Mouse (Mus musculus) liver, embryonic 13.5 days (tissue): ENCODE results near the gene Gm21973. TPM values are rescaled to one million over a fixed set of nuclear protein-coding genes. Genes with fewer than 3 reads are reported as not detected.

Experiments
- ATAC-seq: fragments of 200-750 bp; cut with Nextera tagmentation; 2 replicates; pipeline ENCODE4 v1.8.0; 2017; ENCODE audit warnings: low read depth, mild to moderate bottlenecking, moderate number of reproducible peaks, moderate library complexity
- DNase-seq: peaks from one replicate; pipeline ENCODE4 v3.0.0; 2022
- H3K27ac ChIP-seq: fragments of 300-500 bp; sonication (generic); 2 replicates; pipeline ENCODE4 v1.5.1; 2015; ENCODE audit warnings: moderate library complexity, mild to moderate bottlenecking, inconsistent platforms
- H3K27me3 ChIP-seq: fragments of 300-500 bp; sonication (generic); 2 replicates; pipeline ENCODE4 v1.6.1; 2015; ENCODE audit warnings: mild to moderate bottlenecking, inconsistent platforms
- H3K36me3 ChIP-seq: fragments of 300-500 bp; sonication (generic); 2 replicates; pipeline ENCODE4 v1.6.1; 2015; ENCODE audit warnings: mild to moderate bottlenecking, inconsistent platforms
- H3K4me1 ChIP-seq: fragments of 300-500 bp; sonication (generic); replicated peaks from 2 replicates; pipeline ENCODE4 v1.6.1; 2015; ENCODE audit warnings: inconsistent platforms
- H3K4me2 ChIP-seq: fragments of 300-500 bp; sonication (generic); 2 replicates; pipeline ENCODE4 v1.6.1; 2015; ENCODE audit warnings: inconsistent platforms, mild to moderate bottlenecking, moderate library complexity
- H3K4me3 ChIP-seq: fragments of 300-500 bp; sonication (generic); replicated peaks from 2 replicates; pipeline ENCODE4 v1.5.1; 2015; ENCODE audit warnings: mild to moderate bottlenecking, inconsistent platforms
- H3K9ac ChIP-seq: fragments of 300-500 bp; sonication (generic); 2 replicates; pipeline ENCODE4 v1.6.1; 2015; ENCODE audit warnings: mild to moderate bottlenecking, inconsistent platforms
- H3K9me3 ChIP-seq: fragments of 300-500 bp; sonication (generic); replicated peaks from 2 replicates; pipeline ENCODE4 v1.6.1; 2016; ENCODE audit warnings: inconsistent platforms
- WGBS: fragments of 180-500 bp; shearing (Covaris S2); methylation state at CpG from one replicate; pipeline ENCODE4 v1.1.7; 2015; ENCODE audit not compliant: insufficient replicate concordance; 5-methylcytosine and 5-hydroxymethylcytosine counted together
- polyA plus RNA-seq: library from polyadenylated mRNA; unstranded; fragments of >200 nt; fragmentation: Nextera tagmentation; extraction: Ambion mirVana; gene quantifications from 2 replicates; pipeline ENCODE4 v1.2.1, GENCODE M21; 2015

Gene Gm21973
- polyA plus RNA-seq = not detected in 2 replicates

GRCm38 (mm10) chr15:10325080-10325479 is at the start of gene Gm21973:
Gm21973 (plus strand) TSS chr15:10325380.
- DNase-seq = no peak
- H3K36me3 ChIP-seq = no peaks in the 10 kb centered on the region
- H3K27me3 ChIP-seq = no peaks in the 10 kb centered on the region
- no peak within 1 kb of the TSS for H3K4me3 ChIP-seq
- no peak within 1 kb of the TSS for H3K4me2 ChIP-seq
- no peak for ATAC-seq
- no peak within 1 kb of the TSS for H3K27ac ChIP-seq
- no peak within 1 kb of the TSS for H3K9ac ChIP-seq
- H3K4me1 ChIP-seq = no peaks in the 10 kb centered on the region
- H3K9me3 ChIP-seq = no peaks in the 10 kb centered on the region
- WGBS = 57% methylated on average over 2 of the region's 2 CpGs

DNA sequence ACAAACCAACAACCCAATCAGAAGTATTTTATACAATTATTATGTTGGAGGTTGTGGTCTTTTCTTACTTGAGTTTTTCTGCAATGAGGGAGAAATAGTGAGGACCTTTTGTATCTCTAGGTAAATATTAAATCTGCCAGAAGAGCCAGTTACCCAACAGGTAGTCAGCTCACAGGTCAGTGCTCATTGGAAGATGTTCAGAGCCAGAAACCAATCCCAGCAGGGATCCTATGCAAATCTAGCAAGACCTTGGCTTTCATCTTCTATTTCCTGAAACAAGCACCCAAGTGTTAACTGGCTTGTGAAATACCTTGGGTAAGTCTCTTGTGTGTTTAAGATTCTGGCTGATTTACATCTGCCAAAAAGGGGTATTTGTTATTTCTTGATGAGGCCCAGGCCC is 48.8 kb upstream of the Gm21973 start:
- H3K9ac ChIP-seq = no peak overlapping the region
- H3K4me3 ChIP-seq = no peak overlapping the region
- ATAC-seq (no peak), DNase-seq (no peak)
- no peak overlapping the region for H3K27ac ChIP-seq
- H3K4me1 ChIP-seq = no peaks in the 10 kb centered on the region
- H3K9me3 ChIP-seq = no peaks in the 10 kb centered on the region
- no peaks in the 10 kb centered on the region for H3K36me3 ChIP-seq
- no peaks in the 10 kb centered on the region for H3K27me3 ChIP-seq
- H3K4me2 ChIP-seq = no peak overlapping the region

DNA sequence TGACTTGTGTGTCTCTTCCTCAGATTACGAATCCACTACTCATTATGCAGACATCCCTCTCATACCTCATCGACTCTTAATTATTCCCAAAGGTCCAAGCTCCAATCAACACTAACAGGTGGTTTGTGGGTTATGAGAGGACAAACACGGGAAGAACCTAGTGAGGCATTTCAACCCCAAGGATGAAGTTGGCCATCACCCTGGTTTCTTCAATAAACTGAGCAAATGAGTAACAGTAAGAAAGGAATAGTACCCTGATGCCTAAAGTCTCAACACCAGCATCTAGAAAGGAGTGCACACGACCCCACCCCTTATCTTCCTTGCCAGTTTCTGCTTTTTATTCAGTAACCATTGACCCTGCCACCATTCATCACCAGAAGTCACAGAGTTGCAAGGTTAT is 47.7 kb upstream of the Gm21973 start:
- no peak overlapping the region for H3K9ac ChIP-seq
- H3K4me1 ChIP-seq = no peaks in the 10 kb centered on the region
- H3K27ac ChIP-seq = no peak overlapping the region
- H3K4me3 ChIP-seq = no peak overlapping the region
- H3K9me3 ChIP-seq = no peaks in the 10 kb centered on the region
- DNase-seq (no peak), ATAC-seq (no peak)
- no peak overlapping the region for H3K4me2 ChIP-seq
- 58% methylated on average over 4 of the region's 4 CpGs for WGBS
- no peaks in the 10 kb centered on the region for H3K27me3 ChIP-seq
- H3K36me3 ChIP-seq = no peaks in the 10 kb centered on the region

- Histone ChIP-seq H3K4me1 (no peaks in the 10 kb centered on the region), H3K4me3 (no peak overlapping the region), H3K27ac (no peak overlapping the region), H3K9ac (no peak overlapping the region), H3K27me3 (no peaks in the 10 kb centered on the region), H3K36me3 (no peaks in the 10 kb centered on the region), H3K4me2 (no peak overlapping the region), H3K9me3 (no peaks in the 10 kb centered on the region)
- ATAC-seq (no peak), DNase-seq (no peak)
- WGBS = 70% methylated on average over 5 of the region's 5 CpGs
Observed at GRCm38 (mm10) chr15:10281546-10281945, 43.6 kb upstream of the Gm21973 start.

GRCm38 (mm10) chr15:10283661-10284060 is 41.5 kb upstream of the Gm21973 start:
- H3K4me1 ChIP-seq = no peaks in the 10 kb centered on the region
- DNase-seq = no peak

GRCm38 (mm10) chr15:10296570-10296969 is 28.6 kb upstream of the Gm21973 start:
- ATAC-seq (no peak), DNase-seq (no peak)
- H3K27me3 ChIP-seq = no peaks in the 10 kb centered on the region
- 55% methylated on average over 1 of the region's 1 CpGs for WGBS
- no peaks in the 10 kb centered on the region for H3K9me3 ChIP-seq
- no peak overlapping the region for H3K4me2 ChIP-seq
- no peaks in the 10 kb centered on the region for H3K4me1 ChIP-seq
- H3K4me3 ChIP-seq = no peak overlapping the region
- H3K9ac ChIP-seq = no peak overlapping the region
- H3K36me3 ChIP-seq = no peaks in the 10 kb centered on the region
- no peak overlapping the region for H3K27ac ChIP-seq

More at GRCm38 (mm10) chr15:10283661-10284060, 41.5 kb upstream of the Gm21973 start:
- Histone ChIP-seq H3K9ac (no peak overlapping the region), H3K4me2 (no peak overlapping the region), H3K36me3 (no peaks in the 10 kb centered on the region), H3K27me3 (no peaks in the 10 kb centered on the region), H3K27ac (no peak overlapping the region), H3K4me3 (no peak overlapping the region), H3K9me3 (no peaks in the 10 kb centered on the region)
- no peak for ATAC-seq

GRCm38 (mm10) chr15:10298058-10298457 is 27.1 kb upstream of the Gm21973 start:
- WGBS = 44% methylated on average over 1 of the region's 1 CpGs
- H3K4me2 ChIP-seq = no peak overlapping the region

DNA sequence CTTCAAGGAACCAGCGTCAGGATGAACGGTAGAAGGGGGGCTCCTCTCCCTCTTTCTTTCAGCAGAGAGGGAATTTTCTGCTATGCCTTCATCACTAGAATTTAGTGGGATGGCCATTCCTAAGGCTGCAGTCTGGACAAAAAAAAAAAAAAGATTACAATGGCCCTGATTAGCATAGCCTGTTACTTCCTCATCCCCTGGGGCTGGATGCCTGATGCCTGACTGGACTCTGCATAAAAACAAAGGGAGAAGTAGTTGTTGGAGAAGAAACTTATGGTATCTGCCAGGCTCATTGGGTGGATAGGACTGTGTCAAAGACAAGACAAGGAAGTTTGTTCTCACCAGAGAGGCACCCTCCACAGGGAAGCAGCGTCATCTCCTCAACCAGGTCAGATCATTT is 25.7 kb upstream of the Gm21973 start:
- DNase-seq (no peak), ATAC-seq (no peak)
- no peaks in the 10 kb centered on the region for H3K36me3 ChIP-seq
- 49% methylated on average over 3 of the region's 3 CpGs for WGBS
- H3K9me3 ChIP-seq = no peaks in the 10 kb centered on the region
- H3K4me1 ChIP-seq = no peaks in the 10 kb centered on the region
- no peak overlapping the region for H3K4me3 ChIP-seq
- H3K27ac ChIP-seq = no peak overlapping the region
- no peaks in the 10 kb centered on the region for H3K27me3 ChIP-seq
- H3K4me2 ChIP-seq = no peak overlapping the region
- H3K9ac ChIP-seq = no peak overlapping the region

More at GRCm38 (mm10) chr15:10298058-10298457, 27.1 kb upstream of the Gm21973 start:
- Histone ChIP-seq H3K4me3 (no peak overlapping the region), H3K36me3 (no peaks in the 10 kb centered on the region), H3K27me3 (no peaks in the 10 kb centered on the region), H3K9me3 (no peaks in the 10 kb centered on the region), H3K9ac (no peak overlapping the region), H3K27ac (no peak overlapping the region), H3K4me1 (no peaks in the 10 kb centered on the region)
- DNase-seq (no peak), ATAC-seq (no peak)

GRCm38 (mm10) chr15:10306461-10306860 is 18.7 kb upstream of the Gm21973 start:
- DNase-seq = no peak
- H3K4me3 ChIP-seq = no peak overlapping the region
- no peaks in the 10 kb centered on the region for H3K4me1 ChIP-seq
- no peak overlapping the region for H3K4me2 ChIP-seq
- no peaks in the 10 kb centered on the region for H3K36me3 ChIP-seq
- no peak for ATAC-seq
- no peaks in the 10 kb centered on the region for H3K9me3 ChIP-seq
- no peaks in the 10 kb centered on the region for H3K27me3 ChIP-seq
- no peak overlapping the region for H3K27ac ChIP-seq
- no peak overlapping the region for H3K9ac ChIP-seq
- WGBS = 73% methylated on average over 1 of the region's 1 CpGs

DNA sequence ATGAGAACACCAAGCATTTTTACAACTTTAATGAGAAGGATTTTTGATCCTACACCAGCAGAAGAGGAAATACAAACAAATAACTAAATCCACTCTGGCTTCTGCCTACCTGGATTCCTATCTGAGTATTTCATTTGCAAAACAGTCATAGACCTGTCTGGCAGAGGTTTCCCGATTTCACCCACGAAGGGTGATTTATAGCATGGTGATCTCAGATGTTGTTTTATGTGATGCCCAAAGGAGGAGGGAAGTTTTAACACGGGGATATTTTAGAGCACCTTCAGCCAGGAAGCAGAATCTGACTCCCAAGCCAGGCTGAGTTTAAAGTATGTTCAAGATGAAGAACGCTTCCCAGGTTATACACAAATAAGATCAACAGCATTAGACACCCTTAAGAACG is 13.4 kb upstream of the Gm21973 start:
- Histone ChIP-seq H3K4me3 (no peak overlapping the region), H3K36me3 (no peaks in the 10 kb centered on the region), H3K9me3 (no peaks in the 10 kb centered on the region), H3K9ac (no peak overlapping the region), H3K4me2 (no peak overlapping the region), H3K27ac (no peak overlapping the region), H3K27me3 (no peaks in the 10 kb centered on the region), H3K4me1 (no peaks in the 10 kb centered on the region)
- DNase-seq (no peak), ATAC-seq (no peak)
- whole genome bisulfite sequencing = 56% methylated on average over 5 of the region's 5 CpGs

DNA sequence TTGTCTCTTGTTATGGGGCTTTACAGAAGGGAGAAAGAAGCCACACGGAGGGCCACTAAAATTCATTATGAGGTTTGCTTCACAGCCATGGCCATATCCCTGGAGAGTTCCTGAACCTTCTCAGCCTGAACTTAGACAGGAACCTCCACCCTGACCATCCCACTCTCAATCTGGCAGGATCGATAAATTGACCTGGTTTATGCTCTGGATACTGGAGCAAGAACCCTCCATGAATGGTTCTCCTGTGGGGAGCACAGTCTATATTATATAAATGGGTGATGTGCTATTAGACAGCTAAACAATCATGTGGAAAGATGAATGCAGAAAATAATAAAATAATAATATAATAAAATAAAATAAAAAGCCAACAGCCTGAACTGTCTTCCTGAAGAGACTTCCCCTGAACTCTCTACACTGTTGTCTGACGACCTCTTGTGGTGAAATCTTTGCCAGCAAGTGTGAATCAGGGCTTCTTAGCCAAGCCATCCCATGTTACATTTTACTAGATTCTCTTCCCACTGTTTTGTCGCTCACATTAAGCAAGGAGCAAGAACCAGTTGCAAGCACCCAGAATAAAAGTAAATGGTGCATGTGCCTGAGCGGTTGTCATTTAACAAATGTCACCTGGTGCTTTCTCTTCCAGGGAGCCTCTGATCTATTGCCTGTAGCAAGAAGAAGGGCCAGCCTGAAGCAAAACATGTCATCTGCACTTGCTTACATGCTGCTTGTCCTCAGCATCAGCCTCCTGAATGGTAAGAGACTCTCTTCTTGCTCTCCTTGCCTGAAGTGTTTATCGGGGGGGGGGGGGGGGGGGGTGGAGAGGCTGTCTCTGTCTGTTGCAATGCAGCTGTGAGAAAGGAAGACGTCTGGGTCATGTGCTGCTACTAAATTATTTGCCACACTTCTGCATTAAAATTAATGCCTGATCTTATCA is 11.4 kb upstream of the Gm21973 start:
- 43% methylated on average over 7 of the region's 7 CpGs for WGBS

DNA sequence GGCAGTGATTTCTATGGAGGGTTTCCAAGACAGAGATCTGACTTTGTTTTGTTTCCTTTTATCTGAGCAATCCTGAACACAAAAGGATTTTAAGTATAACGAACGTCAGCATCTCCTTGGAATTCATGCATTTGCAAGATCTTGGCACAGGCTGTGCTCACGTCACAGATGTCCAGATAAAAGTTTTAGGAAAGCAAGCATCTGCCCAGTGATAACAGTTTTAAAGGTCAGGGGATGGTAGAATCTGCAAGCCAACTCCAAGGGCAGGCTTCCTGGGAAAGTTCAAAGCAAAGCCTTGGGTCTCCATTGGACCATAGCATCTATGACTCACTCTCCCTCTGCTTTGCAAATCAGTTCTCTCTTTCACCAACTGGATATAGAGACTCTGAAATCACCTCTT is 5.4 kb downstream of the Gm21973 start:
- WGBS = 57% methylated on average over 3 of the region's 3 CpGs
- Histone ChIP-seq H3K9ac (no peak overlapping the region), H3K36me3 (no peaks in the 10 kb centered on the region), H3K27ac (no peak overlapping the region), H3K9me3 (no peaks in the 10 kb centered on the region), H3K4me3 (no peak overlapping the region), H3K4me1 (no peaks in the 10 kb centered on the region), H3K4me2 (no peak overlapping the region), H3K27me3 (no peaks in the 10 kb centered on the region)
- ATAC-seq = no peak
- DNase-seq = no peak

More for the DNA sequence above, 11.4 kb upstream of the Gm21973 start:
- no peak overlapping the region for H3K27ac ChIP-seq
- ATAC-seq (no peak), DNase-seq (no peak)
- H3K4me1 ChIP-seq = no peaks in the 10 kb centered on the region
- no peak overlapping the region for H3K4me3 ChIP-seq
- H3K9me3 ChIP-seq = no peaks in the 10 kb centered on the region
- no peak overlapping the region for H3K4me2 ChIP-seq
- no peaks in the 10 kb centered on the region for H3K27me3 ChIP-seq
- no peak overlapping the region for H3K9ac ChIP-seq
- H3K36me3 ChIP-seq = no peaks in the 10 kb centered on the region
